Mouse (Mus musculus) gastrocnemius, postnatal 4 days (tissue): ENCODE measurements around the gene Map7d2. TPM values are rescaled to one million over a fixed set of nuclear protein-coding genes. Genes with fewer than 3 reads are reported as not detected.

ENCODE experiments used
- DNase-seq, 2 experiments: peaks; one replicate each; pipeline ENCODE4 v3.0.0; 2021 to 2022; ENCODE audit warnings: low spot score in 2 of 2, mixed read lengths in 2 of 2
- total RNA-seq, 2 experiments: library from RNA; stranded (reverse); gene quantifications; 2 replicates each; pipeline ENCODE4 v1.2.3; 2021

Map7d2 gene
- total RNA-seq, 2 experiments from 2014 or later = 0.16 to 0.69 TPM

- no peak for DNase-seq
These were observed 95.7 kb downstream of the Map7d2 start for GRCm38 (mm10) chrX:159509847-159510715.

DNA sequence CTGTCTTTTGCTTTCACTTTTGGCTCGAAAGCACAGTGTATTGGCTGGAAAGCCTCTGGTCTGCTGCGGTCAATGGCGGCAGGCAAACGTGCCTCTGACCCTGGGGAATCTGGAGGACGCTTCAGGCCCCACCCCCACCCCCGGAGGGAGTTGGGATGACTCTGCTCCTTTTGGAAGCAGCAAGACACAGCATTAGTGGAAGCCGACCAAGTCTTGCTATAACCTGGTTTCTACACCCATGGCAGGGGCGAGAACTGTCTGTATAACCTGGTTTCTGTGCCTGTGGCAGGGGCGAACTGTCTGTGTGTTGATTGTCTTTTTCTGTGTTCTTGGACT, 96.3 kb downstream of the Map7d2 start:
- no peak for DNase-seq

DNA sequence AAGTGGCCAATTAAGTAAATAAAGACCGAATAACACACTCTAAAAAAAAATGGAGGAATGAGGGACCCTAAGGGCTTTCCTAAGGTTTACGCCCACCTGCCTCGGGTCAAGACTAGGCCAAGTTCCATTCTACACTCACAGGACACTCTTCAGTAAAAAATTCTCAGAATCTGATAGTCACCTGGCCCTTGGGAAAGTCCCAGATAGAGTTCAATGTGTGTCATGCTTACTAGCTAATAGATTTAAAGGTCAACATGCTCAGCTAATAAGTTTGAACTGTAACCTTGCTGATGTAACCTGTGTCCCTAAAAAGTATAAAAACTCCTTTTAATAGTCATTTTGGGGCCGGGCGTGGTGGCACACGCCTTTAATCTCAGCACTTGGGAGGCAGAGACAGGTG, 101.2 kb downstream of the Map7d2 start:
- no peak for DNase-seq

DNA sequence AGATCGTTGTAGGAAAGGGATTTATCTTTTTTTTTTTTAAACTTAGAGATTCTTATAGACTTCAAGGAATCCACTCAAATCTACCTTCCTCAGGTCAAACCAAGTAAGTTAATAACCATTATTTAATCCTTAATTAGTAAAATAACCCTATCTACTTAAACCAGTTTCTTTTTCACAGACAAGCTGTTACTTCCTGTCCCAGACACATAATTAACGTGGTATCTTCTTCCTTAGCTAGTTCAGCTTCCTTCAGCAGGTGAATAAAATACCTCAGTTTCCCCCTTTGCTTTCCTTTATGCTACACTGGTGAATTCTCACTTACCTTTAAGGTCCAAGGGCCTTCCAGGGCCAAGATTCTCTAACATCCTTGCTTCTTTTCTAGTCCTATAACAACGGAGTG, 107.4 kb downstream of the Map7d2 start:
- DNase-seq = no peak

DNA sequence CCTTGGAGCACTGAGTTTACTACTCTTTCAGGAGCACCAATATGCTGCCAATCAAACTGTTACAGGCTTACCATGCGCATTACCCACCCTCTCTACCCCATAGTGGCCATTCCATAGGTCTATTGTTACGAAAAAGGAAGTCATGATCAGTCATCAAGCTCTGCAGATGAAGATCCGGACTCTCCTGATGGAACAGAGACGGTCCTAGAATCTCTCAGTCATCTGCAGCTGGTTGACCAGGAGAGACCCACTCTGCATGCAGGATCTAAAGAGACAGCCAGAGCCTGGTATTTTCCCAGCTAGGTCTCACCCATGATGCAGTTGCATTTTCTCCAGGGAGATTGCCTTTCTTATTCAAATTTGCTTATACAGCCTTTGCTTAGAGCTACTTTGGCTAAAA, 108.3 kb downstream of the Map7d2 start:
- no peak for DNase-seq

DNA sequence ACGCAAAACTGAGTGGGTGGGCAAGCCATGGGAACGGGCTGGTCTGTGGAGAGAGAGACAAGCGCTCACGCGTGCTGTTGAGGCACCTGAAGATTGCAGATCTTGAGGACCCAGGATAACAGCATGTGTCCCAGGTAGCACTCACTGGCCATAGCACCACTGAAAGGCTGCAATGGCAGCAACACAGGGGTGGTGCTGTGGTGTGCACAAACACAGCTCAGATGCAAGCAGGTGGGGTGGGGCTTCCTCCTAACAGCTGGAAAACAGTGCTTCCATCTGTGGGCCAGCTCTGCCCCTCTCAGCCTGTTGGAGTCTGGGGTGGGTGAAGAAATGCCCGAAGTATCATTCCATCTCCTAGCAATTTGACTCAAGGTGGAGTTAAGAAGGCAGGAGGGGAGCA, 112.0 kb downstream of the Map7d2 start, which contains the start of gene Bclaf3:
Gene Bclaf3 (plus strand): TSS at position 301 of the 400 bp plus-strand sequence.
- DNase-seq = no peak

DNA sequence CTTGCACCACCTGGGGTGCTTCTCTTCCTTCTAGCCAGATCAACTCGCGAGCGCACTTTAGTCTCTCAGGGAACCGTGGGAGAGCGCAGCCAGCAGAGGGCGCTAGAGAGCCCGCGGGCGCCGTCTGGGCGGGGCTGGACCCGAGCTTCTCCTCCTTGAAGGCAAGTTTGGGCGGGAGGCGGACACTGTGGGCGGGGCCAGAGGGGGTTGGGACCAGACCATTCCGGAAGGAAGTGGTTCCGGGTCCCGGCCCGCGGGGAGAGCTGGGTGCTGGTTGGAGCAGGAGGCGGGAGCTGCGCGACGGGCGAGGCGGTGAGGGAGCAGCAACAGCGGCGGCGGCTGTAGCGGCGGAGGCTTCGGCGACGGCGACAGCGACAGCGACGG, 118.0 kb downstream of the Map7d2 start:
- peak; percentile 92 to 96 for DNase-seq

DNA sequence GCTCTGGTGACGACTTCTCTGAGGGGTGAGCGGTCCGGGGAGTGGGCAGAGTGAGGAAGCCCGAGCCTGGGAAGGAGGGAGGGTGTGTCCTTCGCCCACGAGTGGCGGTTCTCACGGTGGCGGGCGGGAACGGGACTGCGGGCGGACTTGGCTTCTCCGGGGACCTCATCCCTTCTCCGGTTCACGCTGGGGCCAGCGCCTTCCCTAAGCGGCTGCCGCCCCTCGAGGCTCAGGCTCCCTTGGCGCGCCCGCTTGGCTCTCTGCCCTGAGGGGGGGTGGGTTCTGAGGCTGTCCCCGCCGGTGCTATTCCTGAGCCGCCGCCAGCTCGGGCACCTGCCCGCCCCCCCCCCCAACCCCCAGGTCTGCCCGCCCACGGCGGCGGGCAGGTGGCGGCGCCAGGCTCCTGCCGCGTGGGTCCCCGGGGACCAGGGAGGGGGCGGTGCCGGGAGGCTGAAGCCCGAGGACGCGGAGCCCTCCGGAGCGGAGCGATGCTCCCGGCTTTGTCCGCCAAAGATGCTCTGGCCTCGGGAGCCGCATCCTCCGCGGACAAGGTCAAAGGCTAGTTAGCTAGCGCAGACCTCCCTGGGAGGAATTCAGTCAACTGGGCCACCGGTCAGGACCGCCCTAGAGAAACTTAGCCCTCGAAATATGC, 118.6 kb downstream of the Map7d2 start:
- DNase-seq = peak; percentile 15 to 19

DNA sequence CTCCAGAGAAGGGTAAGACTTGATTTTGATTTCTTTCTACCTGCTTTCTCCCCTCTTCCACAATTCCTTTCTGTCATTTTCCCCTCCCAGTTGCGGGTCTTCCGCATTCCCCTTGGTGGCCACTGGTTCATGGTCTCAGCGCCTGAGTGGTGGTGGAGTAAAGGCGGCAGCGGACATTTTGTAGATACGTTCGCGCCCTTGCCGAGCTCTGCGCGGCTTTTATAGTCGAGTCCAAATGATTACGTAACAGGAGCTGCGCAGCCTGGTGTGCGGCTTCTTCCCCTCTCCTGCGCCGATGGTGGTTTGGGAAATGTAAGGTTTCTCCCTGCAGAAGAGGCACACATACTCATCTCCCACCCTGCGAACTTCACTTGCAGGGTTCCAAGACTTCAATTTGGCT, 127.6 kb downstream of the Map7d2 start:
- DNase-seq = no peak

GRCm38 (mm10) chrX:159547093-159547492, 132.7 kb downstream of the Map7d2 start:
- DNase-seq = no peak

Other genes with a start within 250 kb of the Map7d2 start
- 100 to 1,000 TPM; 108 TPM for gene Rps6ka3, start 204.3 kb upstream of the Map7d2 start, total RNA-seq
- 10 to 100 TPM; 83.8 to 89.4 TPM for gene Eif1ax, start 42.4 kb upstream of the Map7d2 start, total RNA-seq
- gene Bclaf3, start 112.1 kb downstream of the Map7d2 start, total RNA-seq = 1 to 10 TPM; 5.9 to 6.8 TPM
- 10 to 100 TPM; 41.5 to 45.2 TPM for gene Sh3kbp1, start 212.7 kb downstream of the Map7d2 start, total RNA-seq